Mouse (Mus musculus) myocyte (in vitro differentiated cells): ENCODE measurements around the gene Gfod2.

ENCODE experiments used
- MAX ChIP-seq: IDR thresholded peaks from one replicate; pipeline ENCODE4 v1.6.1; 2011; ENCODE audit warnings: low read depth, mild to moderate bottlenecking, control low read depth
- MYOG ChIP-seq, 3 experiments: IDR thresholded peaks; one replicate each; pipeline ENCODE4 v1.6.1; 2011; ENCODE audit warnings: control low read depth in 2 of 3, low read depth in 2 of 3, mild to moderate bottlenecking in 2 of 3; ENCODE audit not compliant: insufficient read length in 2 of 3, control insufficient read depth in 1 of 3, insufficient read depth in 1 of 3
- POLR2A ChIP-seq: IDR thresholded peaks from one replicate; pipeline ENCODE4 v1.6.1; 2011; ENCODE audit warnings: low read depth, mild to moderate bottlenecking, control low read depth, moderate library complexity; ENCODE audit not compliant: insufficient read length
- TCF12 ChIP-seq: IDR thresholded peaks from one replicate; pipeline ENCODE4 v1.6.1; 2011; ENCODE audit warnings: mild to moderate bottlenecking, control low read depth; ENCODE audit not compliant: poor library complexity, insufficient read depth, severe bottlenecking
- TCF3 ChIP-seq: IDR thresholded peaks from one replicate; pipeline ENCODE4 v1.6.1; 2011; ENCODE audit warnings: low read depth, control low read depth; ENCODE audit not compliant: insufficient read length
- USF1 ChIP-seq: IDR thresholded peaks from one replicate; pipeline ENCODE4 v1.6.1; 2011; ENCODE audit warnings: low read depth, mild to moderate bottlenecking, control low read depth, moderate library complexity

GRCm38 (mm10) chr8:105758277-105759108 is at the start of gene Gfod2:
- TF ChIP-seq USF1, result no peak
- peak; percentile 65 for TF ChIP-seq POLR2A
- TF ChIP-seq MYOG (IDR thresholded peaks at IDR 0.05; ENCODE audit: control insufficient read depth in 1 of 3, insufficient read depth in 1 of 3, insufficient read length in 2 of 3, low read depth in 2 of 3), result no peak
- TF ChIP-seq MAX, result no peak
- TF ChIP-seq TCF12, result no peak
- TF ChIP-seq TCF3, result no peak
